Mouse (Mus musculus) stomach, embryonic 15.5 days (tissue): ENCODE data around the gene Gm7694. TPM values are rescaled to one million over a fixed set of nuclear protein-coding genes. Genes with fewer than 3 reads are reported as not detected.

ENCODE experiments used
- ATAC-seq: fragments of 200-750 bp; cut with Nextera tagmentation; 2 replicates; pipeline ENCODE4 v1.8.0; 2017; ENCODE audit warnings: low read depth, moderate number of reproducible peaks, moderate TSS enrichment; ENCODE audit not compliant: insufficient read depth, low FRiP score
- H3K27ac ChIP-seq: fragments of 300-500 bp; sonication (generic); 2 replicates; pipeline ENCODE4 v1.5.1; 2015; ENCODE audit warnings: mild to moderate bottlenecking, inconsistent platforms
- H3K27me3 ChIP-seq: fragments of 300-500 bp; sonication (generic); replicated peaks from 2 replicates; pipeline ENCODE4 v1.6.1; 2015; ENCODE audit warnings: inconsistent platforms
- H3K36me3 ChIP-seq: fragments of 300-500 bp; sonication (generic); 2 replicates; pipeline ENCODE4 v1.6.1; 2015; ENCODE audit warnings: inconsistent platforms
- H3K4me1 ChIP-seq: fragments of 300-500 bp; sonication (generic); 2 replicates; pipeline ENCODE4 v1.6.1; 2015; ENCODE audit warnings: inconsistent platforms
- H3K4me2 ChIP-seq: fragments of 300-500 bp; sonication (generic); 2 replicates; pipeline ENCODE4 v1.6.1; 2015; ENCODE audit warnings: mild to moderate bottlenecking, inconsistent platforms
- H3K4me3 ChIP-seq: fragments of 300-500 bp; sonication (generic); replicated peaks from 2 replicates; pipeline ENCODE4 v1.5.1; 2015; ENCODE audit warnings: inconsistent platforms
- H3K9ac ChIP-seq: fragments of 300-500 bp; sonication (generic); 2 replicates; pipeline ENCODE4 v1.6.1; 2015; ENCODE audit warnings: inconsistent platforms
- H3K9me3 ChIP-seq: fragments of 300-500 bp; sonication (generic); 2 replicates; pipeline ENCODE4 v1.6.1; 2016; ENCODE audit warnings: inconsistent platforms
- WGBS: fragments of 180-500 bp; shearing (Covaris S2); methylation state at CpG from one replicate; pipeline ENCODE4 v1.1.7; 2015; 5-methylcytosine and 5-hydroxymethylcytosine counted together
- polyA plus RNA-seq: library from polyadenylated mRNA; unstranded; fragments of >200 nt; fragmentation: Nextera tagmentation; extraction: Ambion mirVana; gene quantifications from 2 replicates; pipeline ENCODE4 v1.2.1, GENCODE M21; 2015

Gene Gm7694
- polyA plus RNA-seq, 1 experiment from 2014 or later: 3.9 TPM

GRCm38 (mm10) chr1:170273252-170273651 is 32.9 kb downstream of the Gm7694 start:
- ATAC-seq: no peak
- no peaks in the 10 kb centered on the region for H3K9me3 ChIP-seq

GRCm38 (mm10) chr1:170270696-170271095 is 35.4 kb downstream of the Gm7694 start:
- Histone ChIP-seq H3K4me3 (no peak overlapping the region), H3K9me3 (no peaks in the 10 kb centered on the region), H3K4me1 (no peaks in the 10 kb centered on the region), H3K36me3 (no peaks in the 10 kb centered on the region), H3K9ac (no peak overlapping the region), H3K27ac (no peak overlapping the region), H3K27me3 (no peaks in the 10 kb centered on the region), H3K4me2 (no peak overlapping the region)
- 81% methylated on average over 4 of the region's 4 CpGs for whole genome bisulfite sequencing
- no peak for ATAC-seq

More at GRCm38 (mm10) chr1:170273252-170273651, 32.9 kb downstream of the Gm7694 start:
- H3K4me2 ChIP-seq: no peak overlapping the region
- no peak overlapping the region for H3K9ac ChIP-seq
- no peaks in the 10 kb centered on the region for H3K4me1 ChIP-seq
- H3K4me3 ChIP-seq: no peak overlapping the region
- H3K27me3 ChIP-seq: no peaks in the 10 kb centered on the region
- no peak overlapping the region for H3K27ac ChIP-seq
- H3K36me3 ChIP-seq: no peaks in the 10 kb centered on the region

GRCm38 (mm10) chr1:170270281-170270680 is 35.9 kb downstream of the Gm7694 start:
- Histone ChIP-seq H3K4me2 (no peak overlapping the region), H3K27me3 (no peaks in the 10 kb centered on the region), H3K9me3 (no peaks in the 10 kb centered on the region), H3K27ac (no peak overlapping the region), H3K4me3 (no peak overlapping the region), H3K4me1 (no peaks in the 10 kb centered on the region), H3K36me3 (no peaks in the 10 kb centered on the region), H3K9ac (no peak overlapping the region)
- 80% methylated on average over 6 of the region's 6 CpGs for WGBS
- ATAC-seq: no peak

GRCm38 (mm10) chr1:170255560-170255910 is 50.6 kb downstream of the Gm7694 start:
- Histone ChIP-seq H3K27me3 (no peaks in the 10 kb centered on the region), H3K4me2 (peak overlapping the region; percentile 69), H3K27ac (no peak overlapping the region), H3K9me3 (no peaks in the 10 kb centered on the region), H3K9ac (peak overlapping the region; percentile 39; the same call in 1 of the 2 replicates), H3K4me1 (no peaks in the 10 kb centered on the region), H3K36me3 (no peaks in the 10 kb centered on the region), H3K4me3 (peak overlapping the region; percentile 62)
- 6% methylated on average over 19 of the region's 32 CpGs for WGBS
- peak; percentile 91 for ATAC-seq

GRCm38 (mm10) chr1:170254893-170255559 is 51.1 kb downstream of the Gm7694 start:
- H3K36me3 ChIP-seq: no peaks in the 10 kb centered on the region
- H3K4me2 ChIP-seq: peak overlapping the region; percentile 69
- H3K9me3 ChIP-seq: no peaks in the 10 kb centered on the region
- H3K27me3 ChIP-seq: no peaks in the 10 kb centered on the region
- H3K4me1 ChIP-seq: no peaks in the 10 kb centered on the region
- peak overlapping the region; percentile 39 for H3K9ac ChIP-seq
- peak overlapping the region; percentile 62 for H3K4me3 ChIP-seq
- peak; percentile 60 for ATAC-seq
- 25% methylated on average over 30 of the region's 30 CpGs for WGBS
- H3K27ac ChIP-seq: no peak overlapping the region

Other genes with a start within 250 kb of the Gm7694 start
- 47.4 and 48.6 TPM in 2 replicates for gene Ddr2, start 195.6 kb downstream of the Gm7694 start, polyA plus RNA-seq
- gene Uap1, start 131.4 kb downstream of the Gm7694 start, polyA plus RNA-seq: 52.5 and 57.4 TPM in 2 replicates
- gene Uhmk1, start 90.9 kb downstream of the Gm7694 start, polyA plus RNA-seq: 8.0 and 8.4 TPM in 2 replicates
- gene Sh2d1b2, start 73.6 kb downstream of the Gm7694 start, polyA plus RNA-seq: not detected in 2 replicates
- 0.46 and 0.50 TPM in 2 replicates for gene Sh2d1b1, start 29.0 kb downstream of the Gm7694 start, polyA plus RNA-seq
- 1.7 and 1.9 TPM in 2 replicates for gene Spata46, start 2.5 kb upstream of the Gm7694 start, polyA plus RNA-seq